Comparison of ENCODE assay signal across 16 mouse cellular contexts in genomic region chr10:77243572-77244161, GRCm38 (mm10). TPM values are rescaled to one million over a fixed set of nuclear protein-coding genes. Genes with fewer than 3 reads are reported as not detected.
DNase-seq lines count a peak whose midpoint lies in the region; ATAC-seq and TF ChIP-seq lines count a peak whose summit lies in the region.
"Had no signal": no experiment of that assay in that cellular context is flagged by ENCODE, and none has a peak within 500 bp of the region (broad histone marks: within the 10 kb centered on the region; RNA-seq: fewer than 3 reads in every experiment).

No protein-coding gene starts in this region.

- H3K9ac ChIP-seq in embryonic facial prominence, embryonic 14.5 days (ENCODE audit: low read depth, low read length) = no peak overlapping the region
- H3K9ac ChIP-seq in midbrain, embryonic 11.5 days (ENCODE audit: low read length) = no peak overlapping the region
- H3K9ac ChIP-seq in midbrain, embryonic 13.5 days (replicated peaks) = no peak overlapping the region
- no peak overlapping the region for H3K9ac ChIP-seq in stomach, postnatal 0 days (ENCODE audit: low read length)
- H3K9ac ChIP-seq: heart, embryonic 13.5 days; hindbrain, embryonic 13.5 days; limb, embryonic 13.5 days had no signal

- no peaks in the 10 kb centered on the region for H3K9me3 ChIP-seq in embryonic facial prominence, embryonic 14.5 days (ENCODE audit: control insufficient read depth, low read length)
- no peaks in the 10 kb centered on the region for H3K9me3 ChIP-seq in embryonic facial prominence, embryonic 10.5 days
- H3K9me3 ChIP-seq in midbrain, embryonic 11.5 days (ENCODE audit: control insufficient read depth, low read length) = no peaks in the 10 kb centered on the region
- no peaks in the 10 kb centered on the region for H3K9me3 ChIP-seq in midbrain, embryonic 13.5 days
- H3K9me3 ChIP-seq in stomach, postnatal 0 days (ENCODE audit: control insufficient read depth, low read length) = no peaks in the 10 kb centered on the region
- H3K9me3 ChIP-seq: heart, embryonic 13.5 days; hindbrain, embryonic 13.5 days; limb, embryonic 13.5 days had no signal

- peak; percentile 34 for DNase-seq in embryonic facial prominence, embryonic 14.5 days (ENCODE audit: low spot score)
- DNase-seq in embryonic facial prominence, embryonic 10.5 days (ENCODE audit: low spot score) = no peak
- peak; percentile 28 for DNase-seq in kidney, adult 18-20 months
- no peak for DNase-seq in kidney, postnatal 4 days
- peak; percentile 28 for DNase-seq in midbrain, embryonic 11.5 days (ENCODE audit: low spot score, missing footprints)
- peak; percentile 25 for DNase-seq in stomach, postnatal 0 days (ENCODE audit: low spot score)
- DNase-seq in left cerebral cortex, adult 2 months (ENCODE audit: extremely low spot score in 1 of 2, low spot score in 2 of 2) = no peak
- DNase-seq: B cell, adult 2 months; cerebellum, postnatal 36 days; spleen, adult 18-20 months; thymus, adult 18-20 months had no signal

- no peaks in the 10 kb centered on the region for H3K36me3 ChIP-seq in embryonic facial prominence, embryonic 14.5 days (ENCODE audit: control insufficient read depth, insufficient read depth, low read length)
- H3K36me3 ChIP-seq in embryonic facial prominence, embryonic 10.5 days (replicated peaks) = no peaks in the 10 kb centered on the region
- H3K36me3 ChIP-seq in midbrain, embryonic 11.5 days (ENCODE audit: control insufficient read depth, insufficient read depth, low read length) = no peaks in the 10 kb centered on the region
- no peaks in the 10 kb centered on the region for H3K36me3 ChIP-seq in midbrain, embryonic 13.5 days
- no peaks in the 10 kb centered on the region for H3K36me3 ChIP-seq in stomach, postnatal 0 days (ENCODE audit: control insufficient read depth, insufficient read depth, low read length)
- H3K36me3 ChIP-seq: heart, embryonic 13.5 days; hindbrain, embryonic 13.5 days; limb, embryonic 13.5 days had no signal

- no peak for TF ChIP-seq CTCF in stomach, postnatal 0 days (IDR thresholded peaks at IDR 0.05; ENCODE audit: low read depth)
- TF ChIP-seq CTCF in left cerebral cortex, adult 2 months (IDR thresholded peaks at IDR 0.05) = no peak

- H3K4me3 ChIP-seq in embryonic facial prominence, embryonic 14.5 days (ENCODE audit: low read depth, low read length) = no peak overlapping the region
- no peak overlapping the region for H3K4me3 ChIP-seq in embryonic facial prominence, embryonic 10.5 days
- H3K4me3 ChIP-seq in midbrain, embryonic 11.5 days (ENCODE audit: low read depth, low read length) = no peak overlapping the region
- no peak overlapping the region for H3K4me3 ChIP-seq in midbrain, embryonic 13.5 days (replicated peaks)
- no peak overlapping the region for H3K4me3 ChIP-seq in stomach, postnatal 0 days (ENCODE audit: low read depth, low read length)
- no peak overlapping the region for H3K4me3 ChIP-seq in left cerebral cortex, adult 2 months
- H3K4me3 ChIP-seq: heart, embryonic 13.5 days; hindbrain, embryonic 13.5 days; limb, embryonic 13.5 days; myocyte had no signal

- intact Hi-C loops in left cerebral cortex, adult 2 months (cut with DNase I) = no loop called here

- no peaks in the 10 kb centered on the region for H3K27me3 ChIP-seq in embryonic facial prominence, embryonic 14.5 days (replicated peaks; ENCODE audit: control insufficient read depth, insufficient read depth, low read length)
- no peaks in the 10 kb centered on the region for H3K27me3 ChIP-seq in embryonic facial prominence, embryonic 10.5 days (replicated peaks; ENCODE audit: low read depth, poor library complexity, severe bottlenecking)
- no peaks in the 10 kb centered on the region for H3K27me3 ChIP-seq in midbrain, embryonic 11.5 days (ENCODE audit: control insufficient read depth, insufficient read depth, low read length)
- no peaks in the 10 kb centered on the region for H3K27me3 ChIP-seq in midbrain, embryonic 13.5 days
- no peaks in the 10 kb centered on the region for H3K27me3 ChIP-seq in stomach, postnatal 0 days (ENCODE audit: control insufficient read depth, insufficient read depth, low read length)
- H3K27me3 ChIP-seq: heart, embryonic 13.5 days; hindbrain, embryonic 13.5 days; limb, embryonic 13.5 days had no signal

- no peak for TF ChIP-seq EP300 in stomach, postnatal 0 days (optimal IDR thresholded peaks at IDR 0.05)

- peak; percentile 65; the same call in 1 of the 2 replicates for ATAC-seq in embryonic facial prominence, embryonic 14.5 days (ENCODE audit: low read depth)
- ATAC-seq in midbrain, embryonic 11.5 days (ENCODE audit: low FRiP score) = no peak
- no peak for ATAC-seq in midbrain, embryonic 13.5 days
- peak; percentile 24 for ATAC-seq in stomach, postnatal 0 days (ENCODE audit: low FRiP score, low TSS enrichment)

- H3K4me2 ChIP-seq in embryonic facial prominence, embryonic 14.5 days (ENCODE audit: low read depth, low read length) = no peak overlapping the region
- H3K4me2 ChIP-seq in midbrain, embryonic 11.5 days = no peak overlapping the region
- H3K4me2 ChIP-seq in midbrain, embryonic 13.5 days (replicated peaks) = no peak overlapping the region
- no peak overlapping the region for H3K4me2 ChIP-seq in stomach, postnatal 0 days (replicated peaks; ENCODE audit: low read depth)
- H3K4me2 ChIP-seq: heart, embryonic 13.5 days; hindbrain, embryonic 13.5 days; limb, embryonic 13.5 days had no signal

- H3K27ac ChIP-seq in embryonic facial prominence, embryonic 14.5 days (replicated peaks; ENCODE audit: low read depth, low read length) = no peak overlapping the region
- H3K27ac ChIP-seq in embryonic facial prominence, embryonic 10.5 days (replicated peaks) = no peak overlapping the region
- H3K27ac ChIP-seq in midbrain, embryonic 11.5 days (ENCODE audit: low read depth, low read length) = no peak overlapping the region
- H3K27ac ChIP-seq in midbrain, embryonic 13.5 days = no peak overlapping the region
- peak overlapping the region; percentile 76 for H3K27ac ChIP-seq in stomach, postnatal 0 days (replicated peaks)
- H3K27ac ChIP-seq in left cerebral cortex, adult 2 months = no peak overlapping the region
- H3K27ac ChIP-seq: heart, embryonic 13.5 days; hindbrain, embryonic 13.5 days; limb, embryonic 13.5 days had no signal

- 55% methylated on average over 11 of the region's 11 CpGs for WGBS in embryonic facial prominence, embryonic 14.5 days
- 57% methylated on average over 11 of the region's 11 CpGs for WGBS in embryonic facial prominence, embryonic 10.5 days
- WGBS in midbrain, embryonic 11.5 days = 75% methylated on average over 11 of the region's 11 CpGs
- WGBS in midbrain, embryonic 13.5 days = 78% methylated on average over 11 of the region's 11 CpGs
- 73% methylated on average over 11 of the region's 11 CpGs for WGBS in stomach, postnatal 0 days

- H3K4me1 ChIP-seq in embryonic facial prominence, embryonic 14.5 days (ENCODE audit: control insufficient read depth, insufficient read depth, low read length) = no peaks in the 10 kb centered on the region
- H3K4me1 ChIP-seq in embryonic facial prominence, embryonic 10.5 days = peaks cover 24% of the 10 kb centered on the region; the same call in 1 of the 2 replicates
- H3K4me1 ChIP-seq in midbrain, embryonic 11.5 days (ENCODE audit: control insufficient read depth, insufficient read depth, low read length) = no peaks in the 10 kb centered on the region
- no peaks in the 10 kb centered on the region for H3K4me1 ChIP-seq in midbrain, embryonic 13.5 days (replicated peaks)
- H3K4me1 ChIP-seq in stomach, postnatal 0 days (replicated peaks; ENCODE audit: control insufficient read depth, insufficient read depth) = no peaks in the 10 kb centered on the region; the same call in 1 of the 2 replicates
- H3K4me1 ChIP-seq: hindbrain, embryonic 13.5 days had no signal

RNA-seq across cellular contexts. Expression of gene Pofut2, which starts 15.4 kb away (rescaled TPM):
- polyA plus RNA-seq in embryonic facial prominence, embryonic 14.5 days (2014; fragmentation: Nextera tagmentation; extraction: Ambion mirVana) = 168 and 170 TPM in 2 replicates
- 74.5 and 77.0 TPM in 2 replicates for polyA plus RNA-seq in embryonic facial prominence, embryonic 10.5 days (2016; fragmentation: Nextera tagmentation; extraction: Ambion mirVana)
- 63.6 and 69.7 TPM in 2 replicates for polyA plus RNA-seq in midbrain, embryonic 11.5 days (2014; fragmentation: Nextera tagmentation; extraction: Ambion mirVana)
- polyA plus RNA-seq in midbrain, embryonic 13.5 days (2015; fragmentation: Nextera tagmentation; extraction: Ambion mirVana) = 57.0 and 57.7 TPM in 2 replicates
- 50.7 and 54.0 TPM in 2 replicates for polyA plus RNA-seq in stomach, postnatal 0 days (2015; fragmentation: Nextera tagmentation; extraction: Ambion mirVana)
- 10 to 100 TPM; 37.6 to 38.2 TPM for total RNA-seq in left cerebral cortex, adult 2 months (2021)

Comparison
In these comparisons a context has a peak if more than half of its experiments do, and no peak if none do; other contexts are left out.
1. DNase-seq: peak in embryonic facial prominence, embryonic 14.5 days (single experiment), kidney, adult 18-20 months (single experiment), midbrain, embryonic 11.5 days (single experiment) and stomach, postnatal 0 days (single experiment); none in embryonic facial prominence, embryonic 10.5 days (single experiment), kidney, postnatal 4 days (0 of 2) and left cerebral cortex, adult 2 months (0 of 2).
2. ATAC-seq: peak in embryonic facial prominence, embryonic 14.5 days (single experiment) and stomach, postnatal 0 days (single experiment); none in midbrain, embryonic 11.5 days (single experiment) and midbrain, embryonic 13.5 days (single experiment).